Mouse (Mus musculus): ENCODE data around the gene Olfr224. TPM values are rescaled to one million over a fixed set of nuclear protein-coding genes. Genes with fewer than 3 reads are reported as not detected.

The Olfr224 gene
- not detected in 2 replicates for polyA plus RNA-seq (2015; fragmentation: Nextera tagmentation; extraction: Ambion mirVana)

DNA sequence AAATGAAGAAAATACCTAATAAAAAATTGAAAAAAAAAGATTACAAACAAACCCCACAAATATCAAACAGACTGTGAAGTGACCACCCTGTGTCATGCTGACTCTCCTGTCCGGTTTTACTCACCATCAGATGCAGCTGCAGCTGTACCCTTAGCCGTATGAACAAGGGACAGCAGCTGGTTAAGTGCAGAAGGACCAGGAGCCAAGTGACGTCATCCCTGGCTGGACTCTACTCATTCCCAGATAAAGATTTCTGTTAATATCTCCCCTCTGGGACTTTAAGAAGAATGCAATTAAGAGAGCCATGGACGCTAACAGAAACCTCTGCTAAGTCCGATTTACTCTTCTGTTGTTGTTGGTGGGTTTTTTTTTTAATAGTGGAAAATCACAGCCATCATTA is at the start of gene Olfr224:
TSS of gene Olfr224 (minus strand) at position 149 of the 400 bp plus-strand sequence.
- H3K9ac ChIP-seq (ENCODE audit: low read length), result no peak within 1 kb of the TSS
- no peaks in the 10 kb centered on the region for H3K4me1 ChIP-seq (replicated peaks; ENCODE audit: control insufficient read depth, insufficient read depth, low read length)
- H3K36me3 ChIP-seq (ENCODE audit: control insufficient read depth, insufficient read depth, low read length), result no peaks in the 10 kb centered on the region
- no peaks in the 10 kb centered on the region for H3K9me3 ChIP-seq (ENCODE audit: control insufficient read depth, low read length)
- H3K27ac ChIP-seq (ENCODE audit: low read length), result no peak within 1 kb of the TSS
- 54% methylated on average over 5 of the region's 5 CpGs for WGBS
- ATAC-seq (ENCODE audit: low read depth), result no peak
- no peak within 1 kb of the TSS for H3K4me2 ChIP-seq (ENCODE audit: low read depth, low read length)
- no peak within 1 kb of the TSS for H3K4me3 ChIP-seq (ENCODE audit: low read length)
- H3K27me3 ChIP-seq (ENCODE audit: control insufficient read depth, insufficient read depth, low read depth, low read length), result no peaks in the 10 kb centered on the region

DNA sequence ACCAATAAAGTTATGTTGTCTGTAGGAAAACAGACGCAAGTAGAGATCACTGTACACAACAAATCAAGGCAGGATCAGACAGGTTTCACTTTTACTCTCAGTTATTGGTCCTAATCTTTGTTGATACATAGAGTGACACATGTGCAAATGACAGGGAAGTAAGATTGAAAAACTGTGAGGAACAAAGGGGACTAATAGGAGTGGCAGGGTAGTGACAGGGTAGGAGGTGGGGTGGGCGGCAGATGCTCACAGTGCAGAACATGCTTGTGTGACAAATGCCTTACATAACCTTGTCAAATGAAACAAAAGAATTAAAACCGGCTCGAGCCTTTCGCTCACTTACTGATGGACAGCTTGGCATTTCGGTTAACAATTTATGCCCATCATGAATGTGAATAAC is 48.4 kb upstream of the Olfr224 start:
- no peak overlapping the region for H3K27ac ChIP-seq (ENCODE audit: low read length)
- no peaks in the 10 kb centered on the region for H3K36me3 ChIP-seq (ENCODE audit: control insufficient read depth, insufficient read depth, low read length)
- ATAC-seq (ENCODE audit: low read depth), result no peak
- no peaks in the 10 kb centered on the region for H3K9me3 ChIP-seq (ENCODE audit: control insufficient read depth, low read length)
- H3K4me3 ChIP-seq (ENCODE audit: low read length), result no peak overlapping the region
- no peak overlapping the region for H3K9ac ChIP-seq (ENCODE audit: low read length)
- no peak overlapping the region for H3K4me2 ChIP-seq (ENCODE audit: low read depth, low read length)
- 64% methylated on average over 6 of the region's 6 CpGs for WGBS
- no peaks in the 10 kb centered on the region for H3K27me3 ChIP-seq (ENCODE audit: control insufficient read depth, insufficient read depth, low read depth, low read length)
- no peaks in the 10 kb centered on the region for H3K4me1 ChIP-seq (replicated peaks; ENCODE audit: control insufficient read depth, insufficient read depth, low read length)

DNA sequence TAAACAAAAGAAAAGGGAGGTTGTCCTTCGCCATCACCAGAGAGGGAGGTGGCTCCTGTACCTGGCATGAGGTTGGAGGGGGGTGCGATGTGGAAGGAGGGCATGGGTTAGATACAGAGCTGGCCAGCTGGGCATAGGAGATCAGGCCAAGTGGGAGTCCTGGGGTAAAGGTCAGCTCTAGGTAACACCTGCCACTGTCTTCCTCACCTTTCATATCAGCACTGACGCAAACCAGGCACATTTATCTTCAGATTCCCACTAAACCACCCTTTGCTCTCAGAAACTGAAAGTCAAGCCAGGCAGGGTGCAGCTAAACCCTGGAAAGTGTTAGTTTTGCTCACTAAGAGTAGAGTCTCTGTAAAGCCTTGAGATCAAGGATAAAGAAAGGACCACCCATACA is 48.0 kb upstream of the Olfr224 start:
- H3K4me3 ChIP-seq (ENCODE audit: low read length), result no peak overlapping the region
- no peak for ATAC-seq (ENCODE audit: low read depth)

DNA sequence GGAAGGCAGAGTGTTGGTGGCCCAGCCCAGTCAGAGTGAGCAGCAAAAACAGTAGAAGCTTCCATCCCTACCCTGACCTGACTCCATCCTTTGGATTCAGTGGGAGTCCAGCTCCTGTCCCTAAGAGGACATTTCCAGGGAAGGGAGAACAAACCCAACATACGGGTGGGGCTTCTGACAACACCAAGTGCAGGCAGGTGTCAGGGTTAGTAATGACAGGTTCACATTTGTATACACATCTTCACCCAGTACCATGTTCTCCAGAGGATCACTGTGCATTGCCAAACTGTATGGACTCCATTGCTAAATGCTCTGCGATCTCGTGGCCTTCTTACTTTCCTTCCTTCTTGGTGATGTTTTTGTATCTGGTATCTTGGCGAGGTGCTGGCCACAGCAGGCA is 45.6 kb upstream of the Olfr224 start, which contains the start of gene 2210407C18Rik:
TSS of gene 2210407C18Rik (minus strand) at position 101 of the 400 bp plus-strand sequence.
- H3K27ac ChIP-seq (ENCODE audit: low read length), result no peak within 1 kb of the TSS
- H3K27me3 ChIP-seq (ENCODE audit: control insufficient read depth, insufficient read depth, low read depth, low read length), result no peaks in the 10 kb centered on the region
- ATAC-seq (ENCODE audit: low read depth), result no peak
- no peak within 1 kb of the TSS for H3K4me3 ChIP-seq (ENCODE audit: low read length)
- no peak within 1 kb of the TSS for H3K9ac ChIP-seq (ENCODE audit: low read length)
- no peaks in the 10 kb centered on the region for H3K36me3 ChIP-seq (ENCODE audit: control insufficient read depth, insufficient read depth, low read length)
- no peaks in the 10 kb centered on the region for H3K9me3 ChIP-seq (ENCODE audit: control insufficient read depth, low read length)
- no peak within 1 kb of the TSS for H3K4me2 ChIP-seq (ENCODE audit: low read depth, low read length)
- WGBS, result 86% methylated on average over 4 of the region's 4 CpGs
- no peaks in the 10 kb centered on the region for H3K4me1 ChIP-seq (replicated peaks; ENCODE audit: control insufficient read depth, insufficient read depth, low read length)

More for the DNA sequence above, 48.0 kb upstream of the Olfr224 start:
- H3K36me3 ChIP-seq (ENCODE audit: control insufficient read depth, insufficient read depth, low read length), result no peaks in the 10 kb centered on the region
- H3K4me2 ChIP-seq (ENCODE audit: low read depth, low read length), result no peak overlapping the region
- H3K27ac ChIP-seq (ENCODE audit: low read length), result no peak overlapping the region
- WGBS, result 43% methylated on average over 3 of the region's 3 CpGs
- H3K9ac ChIP-seq (ENCODE audit: low read length), result no peak overlapping the region
- H3K27me3 ChIP-seq (ENCODE audit: control insufficient read depth, insufficient read depth, low read depth, low read length), result no peaks in the 10 kb centered on the region
- H3K4me1 ChIP-seq (replicated peaks; ENCODE audit: control insufficient read depth, insufficient read depth, low read length), result no peaks in the 10 kb centered on the region
- H3K9me3 ChIP-seq (ENCODE audit: control insufficient read depth, low read length), result no peaks in the 10 kb centered on the region

DNA sequence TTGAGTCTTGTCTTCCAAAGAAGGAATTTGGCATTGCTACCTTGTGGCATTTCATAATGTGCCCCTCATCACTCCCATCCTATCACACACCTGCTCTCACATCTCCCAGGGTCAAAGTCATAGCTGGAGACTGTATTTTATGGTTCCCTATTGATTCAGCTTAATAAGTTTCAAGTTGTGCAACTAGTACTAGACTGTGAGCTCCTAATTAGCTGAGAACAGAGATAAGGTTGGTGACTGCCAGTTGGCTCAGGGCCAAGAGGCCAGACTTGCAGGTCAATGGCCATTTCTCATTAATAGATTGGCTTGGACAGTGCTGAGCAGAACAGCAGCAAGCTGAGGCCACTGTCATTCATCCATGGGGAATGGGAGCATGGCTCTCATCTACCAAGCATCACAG is 44.2 kb upstream of the Olfr224 start:
- H3K27me3 ChIP-seq (ENCODE audit: control insufficient read depth, insufficient read depth, low read depth, low read length), result no peaks in the 10 kb centered on the region
- H3K36me3 ChIP-seq (ENCODE audit: control insufficient read depth, insufficient read depth, low read length), result no peaks in the 10 kb centered on the region
- no peak overlapping the region for H3K4me3 ChIP-seq (ENCODE audit: low read length)
- H3K4me1 ChIP-seq (replicated peaks; ENCODE audit: control insufficient read depth, insufficient read depth, low read length), result no peaks in the 10 kb centered on the region
- H3K9me3 ChIP-seq (ENCODE audit: control insufficient read depth, low read length), result no peaks in the 10 kb centered on the region
- H3K4me2 ChIP-seq (ENCODE audit: low read depth, low read length), result no peak overlapping the region
- no peak; the same call in 1 of the 2 replicates for ATAC-seq (ENCODE audit: low read depth)
- H3K27ac ChIP-seq (ENCODE audit: low read length), result no peak overlapping the region
- no peak overlapping the region for H3K9ac ChIP-seq (ENCODE audit: low read length)

DNA sequence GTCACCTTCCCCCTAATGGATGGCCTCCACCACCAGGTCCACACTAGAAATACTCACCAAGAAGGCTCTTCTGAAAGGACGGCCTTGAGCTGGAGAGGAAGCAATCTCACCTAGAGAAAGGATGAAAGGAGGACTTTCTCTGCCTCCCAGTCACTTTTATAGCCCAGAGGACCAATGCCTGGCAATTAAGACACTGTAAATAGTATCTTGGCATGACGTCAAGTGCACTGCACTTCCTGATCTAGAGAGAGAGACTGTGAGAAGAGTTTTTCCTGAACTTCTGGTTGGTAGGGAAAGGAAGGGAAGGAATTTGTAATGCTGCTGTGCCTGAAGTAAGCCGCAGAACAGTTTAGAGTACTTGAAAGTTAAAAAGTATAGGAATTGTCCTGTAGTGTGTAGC is 43.0 kb upstream of the Olfr224 start:
- Histone ChIP-seq H3K36me3 (ENCODE audit: control insufficient read depth, insufficient read depth, low read length) (no peaks in the 10 kb centered on the region), H3K9me3 (ENCODE audit: control insufficient read depth, low read length) (no peaks in the 10 kb centered on the region), H3K27me3 (ENCODE audit: control insufficient read depth, insufficient read depth, low read depth, low read length) (no peaks in the 10 kb centered on the region), H3K27ac (ENCODE audit: low read length) (no peak overlapping the region), H3K4me1 (replicated peaks; ENCODE audit: control insufficient read depth, insufficient read depth, low read length) (no peaks in the 10 kb centered on the region), H3K4me2 (ENCODE audit: low read depth, low read length) (no peak overlapping the region), H3K9ac (ENCODE audit: low read length) (no peak overlapping the region), H3K4me3 (ENCODE audit: low read length) (no peak overlapping the region)
- 37% methylated on average over 3 of the region's 3 CpGs for WGBS
- ATAC-seq (ENCODE audit: low read depth), result no peak; the same call in 1 of the 2 replicates

DNA sequence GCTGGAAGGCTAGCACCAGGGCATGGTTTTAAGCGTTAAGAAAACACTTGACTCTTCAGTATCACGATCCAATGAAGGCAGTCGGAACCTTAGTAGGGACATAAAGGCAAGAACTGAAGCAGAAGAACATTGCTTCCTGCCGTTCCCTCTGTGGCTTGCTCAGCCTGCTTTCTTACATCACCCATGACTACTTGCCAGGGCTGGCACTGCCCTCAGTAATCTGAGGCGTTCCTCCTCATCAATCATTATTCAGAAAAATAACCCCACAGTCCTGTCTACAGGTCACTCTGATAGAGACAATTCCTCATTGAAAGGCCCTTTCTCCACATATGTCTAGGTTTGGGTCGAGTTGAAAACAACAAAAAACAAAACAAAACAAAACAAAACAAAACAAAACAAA is 36.7 kb upstream of the Olfr224 start:
- H3K4me2 ChIP-seq (ENCODE audit: low read depth, low read length), result no peak overlapping the region
- no peak for ATAC-seq (ENCODE audit: low read depth)
- no peaks in the 10 kb centered on the region for H3K27me3 ChIP-seq (ENCODE audit: control insufficient read depth, insufficient read depth, low read depth, low read length)
- no peaks in the 10 kb centered on the region for H3K4me1 ChIP-seq (replicated peaks; ENCODE audit: control insufficient read depth, insufficient read depth, low read length)
- 65% methylated on average over 6 of the region's 6 CpGs for WGBS
- H3K9ac ChIP-seq (ENCODE audit: low read length), result no peak overlapping the region
- no peak overlapping the region for H3K4me3 ChIP-seq (ENCODE audit: low read length)
- no peaks in the 10 kb centered on the region for H3K36me3 ChIP-seq (ENCODE audit: control insufficient read depth, insufficient read depth, low read length)
- H3K27ac ChIP-seq (ENCODE audit: low read length), result no peak overlapping the region
- H3K9me3 ChIP-seq (ENCODE audit: control insufficient read depth, low read length), result no peaks in the 10 kb centered on the region

DNA sequence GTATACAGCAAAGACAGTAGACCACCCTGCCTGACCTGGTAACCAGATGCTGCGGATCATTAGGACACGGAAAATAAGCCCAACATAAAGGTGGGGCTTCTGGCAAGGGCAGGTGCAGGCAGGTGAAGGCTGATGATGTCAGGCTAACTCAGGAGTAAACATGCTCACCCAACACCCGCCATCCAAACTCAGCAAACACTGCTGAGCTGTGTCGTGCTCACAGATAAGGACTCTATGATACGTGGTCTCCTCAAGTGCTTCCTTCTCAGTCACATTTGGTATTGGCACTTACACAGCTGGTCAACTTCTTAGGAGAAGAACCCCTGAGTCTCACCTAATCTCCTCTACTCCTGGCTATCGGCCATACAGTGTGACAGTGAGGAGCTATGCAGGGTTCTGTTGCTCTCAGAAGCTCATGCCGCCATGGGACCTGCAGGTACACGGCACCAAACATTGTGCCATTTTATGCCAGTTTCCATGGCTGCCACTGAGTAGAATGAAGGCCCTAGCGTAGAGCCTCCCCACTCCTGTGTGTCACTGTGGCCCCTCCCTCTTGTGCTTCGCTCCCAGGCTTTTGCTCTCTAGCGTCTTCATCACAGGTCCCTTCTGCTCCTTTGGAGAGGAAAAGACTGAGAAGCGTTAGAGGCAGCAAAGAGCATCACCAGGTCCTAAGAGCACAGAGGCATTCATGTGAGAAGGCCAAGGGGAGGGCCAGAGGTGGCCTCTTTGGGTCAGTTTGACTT is 36.0 kb upstream of the Olfr224 start:
- Histone ChIP-seq H3K4me1 (replicated peaks; ENCODE audit: control insufficient read depth, insufficient read depth, low read length) (no peaks in the 10 kb centered on the region), H3K4me3 (ENCODE audit: low read length) (no peak overlapping the region), H3K36me3 (ENCODE audit: control insufficient read depth, insufficient read depth, low read length) (no peaks in the 10 kb centered on the region), H3K27me3 (ENCODE audit: control insufficient read depth, insufficient read depth, low read depth, low read length) (no peaks in the 10 kb centered on the region), H3K9ac (ENCODE audit: low read length) (no peak overlapping the region), H3K4me2 (ENCODE audit: low read depth, low read length) (no peak overlapping the region), H3K27ac (ENCODE audit: low read length) (no peak overlapping the region), H3K9me3 (ENCODE audit: control insufficient read depth, low read length) (no peaks in the 10 kb centered on the region)
- ATAC-seq (ENCODE audit: low read depth), result no peak
- WGBS, result 74% methylated on average over 12 of the region's 12 CpGs

DNA sequence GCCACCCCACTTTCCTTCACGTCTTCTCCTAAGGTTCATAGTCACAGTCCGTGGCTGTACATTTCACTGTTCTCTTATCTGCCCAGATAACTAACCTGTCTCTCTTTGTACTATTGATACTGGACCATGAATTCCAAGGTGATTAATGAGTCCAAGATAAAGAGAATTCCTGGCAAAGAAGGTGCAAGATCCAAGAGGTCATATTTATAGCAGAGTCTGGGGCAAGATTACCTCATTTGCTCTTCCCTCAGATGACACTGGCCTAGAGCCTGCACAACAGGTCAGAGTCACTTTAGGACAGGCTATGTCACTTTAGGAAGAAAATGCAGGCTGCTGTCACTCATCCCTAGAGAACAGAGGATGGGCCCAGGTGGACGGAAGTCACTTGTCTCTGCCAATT is 34.9 kb upstream of the Olfr224 start:
- Histone ChIP-seq H3K9me3 (ENCODE audit: control insufficient read depth, low read length) (no peaks in the 10 kb centered on the region), H3K4me1 (replicated peaks; ENCODE audit: control insufficient read depth, insufficient read depth, low read length) (no peaks in the 10 kb centered on the region), H3K9ac (ENCODE audit: low read length) (no peak overlapping the region), H3K36me3 (ENCODE audit: control insufficient read depth, insufficient read depth, low read length) (no peaks in the 10 kb centered on the region), H3K4me2 (ENCODE audit: low read depth, low read length) (no peak overlapping the region), H3K27ac (ENCODE audit: low read length) (no peak overlapping the region), H3K4me3 (ENCODE audit: low read length) (no peak overlapping the region), H3K27me3 (ENCODE audit: control insufficient read depth, insufficient read depth, low read depth, low read length) (no peaks in the 10 kb centered on the region)
- no peak for ATAC-seq (ENCODE audit: low read depth)
- 42% methylated on average over 3 of the region's 3 CpGs for WGBS

Measured in lung, embryonic 16.5 days (tissue).